Mouse (Mus musculus): ENCODE data around the gene Vapb.

Gene Vapb

DNA sequence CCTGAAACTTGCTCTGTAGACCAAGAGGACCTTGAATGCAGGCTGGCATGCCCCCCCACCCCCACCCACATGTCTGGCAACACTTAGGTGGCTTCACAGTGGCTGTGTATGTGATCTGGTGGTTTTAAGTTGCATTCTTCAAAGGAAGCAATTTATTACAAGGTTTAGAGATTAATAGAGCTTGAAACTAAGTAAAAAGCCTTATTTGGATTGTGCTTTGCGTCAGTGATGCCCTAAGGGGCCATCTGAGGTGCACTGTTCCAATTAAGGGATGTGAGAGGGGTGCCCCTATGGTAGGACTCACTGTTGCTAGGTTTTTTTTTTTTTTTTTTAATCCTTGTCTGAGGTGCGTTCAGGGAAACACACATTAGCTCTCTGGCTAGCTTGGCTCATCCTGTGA lies 2.9 kb upstream of the Vapb start:
- DNase-seq (ENCODE audit: low spot score) = no peak

DNA sequence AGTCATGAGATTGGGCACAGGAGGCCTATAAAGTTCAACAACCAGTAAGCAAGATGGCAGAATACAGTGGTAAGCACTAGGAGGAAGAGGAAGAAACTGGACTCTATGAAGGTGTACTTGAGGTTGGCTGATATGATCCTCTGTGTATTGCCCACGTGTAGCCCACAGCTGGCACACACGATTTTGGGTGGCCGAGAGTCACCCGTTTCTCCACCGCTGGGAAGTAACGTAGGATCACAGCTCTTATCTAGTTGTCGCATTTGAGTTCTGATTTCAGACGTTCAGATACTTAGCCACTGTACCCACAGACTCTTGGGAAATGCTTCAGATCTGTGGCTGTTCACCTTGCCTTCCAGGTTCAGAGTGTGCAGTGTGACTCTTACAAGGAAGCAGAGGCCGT lies 921 bp downstream of the Vapb start:
- no peak for DNase-seq (ENCODE audit: low spot score)

DNA sequence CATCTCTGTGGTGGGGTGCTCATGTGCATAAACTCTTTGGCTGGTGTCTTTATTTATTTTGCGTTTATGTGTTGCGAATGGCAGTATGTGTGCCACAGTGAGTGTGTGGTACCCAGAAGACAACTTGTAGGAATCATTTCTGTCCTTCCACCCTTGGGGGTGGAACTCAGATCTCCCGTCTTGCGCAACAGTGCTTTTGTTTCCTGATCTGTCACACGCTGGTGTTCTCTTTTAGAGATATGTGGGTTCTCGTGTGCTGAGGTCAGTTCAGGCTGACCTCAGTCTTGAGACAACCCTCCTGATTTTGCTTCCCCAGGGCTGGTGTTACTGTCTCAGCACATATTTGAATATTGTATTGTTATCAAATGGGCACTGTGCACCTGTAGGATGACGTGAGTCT lies 1.8 kb downstream of the Vapb start:
- no peak for DNase-seq (ENCODE audit: low spot score)

DNA sequence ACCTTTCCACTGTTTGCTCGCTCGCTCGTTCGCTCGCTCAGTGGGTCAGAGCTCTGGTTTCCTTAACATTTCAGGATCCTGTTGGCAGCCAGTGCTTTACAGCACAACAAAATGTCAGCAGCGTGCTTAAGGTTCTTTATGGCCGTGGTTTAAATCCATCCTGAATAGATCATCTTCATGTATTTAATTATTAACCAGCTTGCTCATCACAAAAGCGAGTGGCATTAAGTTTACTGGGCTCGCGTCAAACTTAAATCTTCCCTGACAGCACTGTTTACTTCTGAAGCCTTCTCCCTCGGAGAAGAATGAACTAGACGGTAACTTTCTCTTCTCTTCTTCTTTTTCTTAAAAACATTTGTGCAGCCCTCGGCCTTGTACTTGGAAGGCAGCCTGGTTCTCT lies 4.8 kb downstream of the Vapb start:
- no peak for DNase-seq (ENCODE audit: low spot score)

DNA sequence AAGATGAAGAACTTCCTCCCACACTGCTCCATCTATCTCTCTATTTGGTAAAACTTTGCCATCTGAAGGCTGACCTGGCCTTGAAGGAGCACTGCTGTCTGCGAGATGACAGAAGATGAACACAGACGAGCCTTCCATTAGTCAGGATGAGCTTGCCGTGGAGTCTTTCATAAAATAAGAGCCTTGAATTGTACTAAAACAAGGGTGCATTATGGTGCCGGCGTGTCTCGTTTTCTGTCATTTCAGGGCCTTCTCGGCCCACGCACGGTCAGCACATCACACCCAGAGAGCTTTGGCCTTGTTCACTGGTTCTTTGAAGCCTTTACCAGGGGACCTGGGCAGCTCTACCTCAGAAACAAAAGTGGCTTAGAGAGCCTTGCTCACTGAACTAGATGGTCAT lies 5.4 kb downstream of the Vapb start:
- no peak for DNase-seq (ENCODE audit: low spot score)

- DNase-seq (ENCODE audit: low spot score) = no peak
Measured at GRCm38 (mm10) chr2:173744070-173744815, 6.9 kb downstream of the Vapb start.

DNA sequence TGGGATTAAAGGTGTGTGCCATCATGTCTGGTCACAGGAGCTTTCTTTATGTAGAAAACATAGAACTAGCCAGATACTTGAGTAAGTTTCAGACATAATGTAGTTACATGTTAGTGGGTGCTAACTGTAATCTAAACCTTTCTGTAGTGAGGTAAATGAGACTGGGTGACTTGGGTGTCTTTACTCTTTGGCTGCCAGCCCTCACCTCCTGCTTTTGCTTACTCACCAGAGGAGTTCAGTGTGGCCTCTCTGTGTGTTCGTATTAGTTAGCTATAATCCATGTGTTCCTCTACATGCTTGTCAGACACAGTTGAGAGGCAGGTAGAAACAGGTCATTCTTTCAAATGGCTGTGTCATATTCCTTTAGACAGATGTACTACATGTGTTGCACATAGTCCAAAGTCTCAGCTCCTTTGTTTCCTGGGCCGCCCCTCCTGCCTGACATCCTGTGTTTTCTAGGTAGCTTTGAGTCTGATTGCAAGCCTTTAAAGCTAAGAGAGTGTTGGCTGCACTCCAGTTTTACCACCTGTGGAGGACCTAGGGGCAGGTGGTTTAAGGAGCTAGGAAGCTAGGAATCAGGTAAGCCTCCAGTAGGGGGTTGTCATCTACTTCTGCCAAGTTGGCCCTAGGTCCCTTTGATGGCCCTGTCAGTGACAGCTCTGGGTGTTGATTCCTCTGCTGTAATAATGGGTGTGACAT lies 11.8 kb downstream of the Vapb start:
- no peak for DNase-seq (ENCODE audit: low spot score)

DNA sequence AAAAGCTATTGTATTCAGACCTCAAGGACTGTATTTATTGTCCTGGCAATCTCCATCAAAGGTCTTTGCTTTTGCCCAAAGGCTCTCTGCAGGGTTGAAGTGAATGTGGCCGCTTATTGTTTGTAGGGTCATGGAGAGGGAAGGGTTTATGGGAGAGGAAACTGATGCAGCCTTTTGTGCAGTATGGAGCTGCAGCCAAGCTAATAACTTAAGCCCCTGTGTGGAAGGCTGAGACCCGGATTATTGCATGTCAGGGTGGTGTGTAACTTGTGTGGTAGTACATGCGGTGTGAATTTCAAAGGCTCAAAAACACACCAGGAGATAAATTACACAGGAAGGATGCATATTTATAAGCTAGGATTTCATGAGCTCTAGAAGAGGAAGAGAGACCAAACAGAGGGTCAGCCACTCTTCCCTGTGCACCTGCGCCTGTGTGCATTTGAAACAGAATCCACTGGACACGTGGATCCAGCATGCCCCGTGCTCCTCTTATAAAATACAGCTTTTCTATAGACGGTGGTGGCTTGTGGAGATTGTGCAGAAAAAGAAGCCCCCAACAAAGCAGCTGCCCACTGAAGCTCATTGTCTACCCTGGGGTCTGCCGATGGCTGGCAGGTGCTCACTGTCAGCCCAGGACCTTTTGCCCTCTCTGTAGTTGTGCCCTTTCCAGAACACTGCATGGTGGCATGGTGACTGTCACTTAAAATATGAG lies 18.3 kb downstream of the Vapb start:
- no peak for DNase-seq (ENCODE audit: low spot score)

GRCm38 (mm10) chr2:173757624-173758155 lies 20.4 kb downstream of the Vapb start:
- no peak for DNase-seq (ENCODE audit: low spot score)

DNA sequence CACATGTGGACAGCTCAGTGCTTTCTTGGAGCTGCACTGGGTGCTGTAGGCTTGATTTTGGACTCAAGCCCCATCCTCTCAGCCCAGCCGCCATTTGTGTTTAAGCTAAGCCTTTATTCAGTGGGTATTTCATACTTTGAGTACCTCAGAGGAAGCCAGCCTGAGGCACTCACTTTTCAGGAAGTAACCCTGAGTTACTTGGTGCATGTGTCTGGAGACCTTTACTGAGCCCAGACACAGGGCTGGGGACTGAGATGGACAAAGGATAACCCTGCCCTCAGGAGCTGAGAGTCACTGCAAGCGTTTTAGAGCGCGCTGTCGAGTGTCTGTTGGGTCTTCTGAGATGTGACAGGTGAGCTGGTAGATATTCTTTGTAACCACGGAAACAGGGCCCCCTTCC lies 23.3 kb downstream of the Vapb start:
- no peak for DNase-seq (ENCODE audit: low spot score)

GRCm38 (mm10) chr2:173764629-173765028 lies 27.3 kb downstream of the Vapb start:
- DNase-seq (ENCODE audit: low spot score) = no peak

- no peak for DNase-seq (ENCODE audit: low spot score)
Measured at GRCm38 (mm10) chr2:173767959-173768595, 30.8 kb downstream of the Vapb start.

DNA sequence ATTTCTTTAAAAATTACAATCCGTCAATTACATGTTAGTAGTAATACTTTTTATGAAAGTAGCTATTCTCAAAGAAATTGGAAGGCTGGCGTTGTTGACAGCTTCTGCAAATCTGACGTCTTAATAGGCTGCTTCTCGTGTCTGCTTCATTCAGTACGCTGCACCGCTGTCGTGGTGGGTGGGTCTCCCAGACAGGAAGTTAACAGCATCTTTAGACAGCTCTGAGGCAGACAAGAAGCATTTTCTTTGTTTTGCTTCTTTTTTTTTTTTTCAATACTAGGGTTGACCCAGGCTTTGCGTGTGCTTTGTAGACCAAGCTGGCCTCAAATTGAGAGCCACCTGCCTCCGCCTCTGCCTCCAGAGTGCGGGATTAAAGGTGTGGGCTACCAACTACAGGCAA lies 31.9 kb downstream of the Vapb start:
- no peak for DNase-seq (ENCODE audit: low spot score)

- DNase-seq (ENCODE audit: low spot score) = no peak
Measured at GRCm38 (mm10) chr2:173770620-173771019, 33.3 kb downstream of the Vapb start.

GRCm38 (mm10) chr2:173771706-173772105 lies 34.4 kb downstream of the Vapb start:
- DNase-seq (ENCODE audit: low spot score) = no peak

DNA sequence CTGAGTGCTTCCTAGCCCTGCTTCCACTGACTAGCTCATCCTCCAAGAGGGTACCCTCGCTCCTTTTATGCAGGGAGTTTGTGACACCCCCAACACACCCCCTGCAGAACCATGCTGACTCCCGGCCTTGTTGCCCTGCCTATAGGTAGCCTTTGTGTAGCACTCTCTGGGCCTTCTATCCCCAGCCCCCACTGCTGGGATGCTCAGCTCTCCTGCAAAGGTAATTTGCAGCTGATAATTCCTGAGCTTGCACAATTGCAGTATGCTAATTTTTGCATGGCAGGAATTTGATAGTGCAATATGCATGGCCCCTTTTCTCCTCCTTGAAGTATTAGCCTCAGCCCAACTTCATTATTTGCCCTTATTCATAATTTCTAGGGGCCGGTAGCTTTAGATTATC lies 38.2 kb downstream of the Vapb start:
- DNase-seq (ENCODE audit: low spot score) = no peak

- DNase-seq (ENCODE audit: low spot score) = no peak
Measured at GRCm38 (mm10) chr2:173776108-173776507, 38.8 kb downstream of the Vapb start.

- no peak for DNase-seq (ENCODE audit: low spot score)
Measured at GRCm38 (mm10) chr2:173780931-173781330, 43.6 kb downstream of the Vapb start.

DNA sequence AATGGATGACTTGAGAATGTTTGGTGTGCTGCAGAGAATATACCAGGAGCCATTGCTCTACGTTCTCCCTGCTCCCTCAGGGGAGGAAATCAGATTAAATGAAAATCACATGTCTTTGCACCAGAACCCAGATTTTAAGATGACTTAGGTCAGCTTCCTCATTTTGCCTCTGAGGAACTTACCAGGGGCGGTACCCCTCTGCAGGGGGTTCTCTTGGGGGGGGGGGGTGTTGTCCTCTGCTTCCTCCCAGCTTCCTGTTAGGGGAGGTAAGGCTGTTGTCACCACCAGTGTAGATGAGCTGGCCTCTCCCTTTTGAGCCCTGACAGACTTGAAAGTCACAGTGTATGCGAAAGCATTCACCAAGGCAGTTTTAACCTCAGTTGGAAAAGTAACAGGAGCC lies 47.1 kb downstream of the Vapb start:
- no peak for DNase-seq (ENCODE audit: low spot score)

DNA sequence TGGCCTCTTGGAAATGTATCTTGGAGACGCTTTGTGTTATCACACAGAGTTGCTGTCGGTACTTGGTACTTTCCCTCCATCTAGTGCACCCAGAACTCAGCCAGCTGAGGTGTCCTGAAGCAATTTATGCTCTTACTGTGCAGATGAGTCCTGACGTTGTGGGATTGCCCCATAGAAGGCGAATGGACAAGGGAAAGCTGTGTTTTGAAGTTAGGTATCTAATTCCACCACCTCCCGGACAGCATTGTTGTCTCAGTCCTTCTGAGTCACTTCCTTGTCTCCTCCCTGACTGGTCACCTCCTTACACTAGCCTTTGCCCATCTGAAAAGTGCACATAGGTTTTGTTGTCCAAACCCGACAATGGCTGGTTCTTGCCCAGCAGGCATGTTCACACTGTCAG lies 47.6 kb downstream of the Vapb start:
- DNase-seq (ENCODE audit: low spot score) = no peak

DNA sequence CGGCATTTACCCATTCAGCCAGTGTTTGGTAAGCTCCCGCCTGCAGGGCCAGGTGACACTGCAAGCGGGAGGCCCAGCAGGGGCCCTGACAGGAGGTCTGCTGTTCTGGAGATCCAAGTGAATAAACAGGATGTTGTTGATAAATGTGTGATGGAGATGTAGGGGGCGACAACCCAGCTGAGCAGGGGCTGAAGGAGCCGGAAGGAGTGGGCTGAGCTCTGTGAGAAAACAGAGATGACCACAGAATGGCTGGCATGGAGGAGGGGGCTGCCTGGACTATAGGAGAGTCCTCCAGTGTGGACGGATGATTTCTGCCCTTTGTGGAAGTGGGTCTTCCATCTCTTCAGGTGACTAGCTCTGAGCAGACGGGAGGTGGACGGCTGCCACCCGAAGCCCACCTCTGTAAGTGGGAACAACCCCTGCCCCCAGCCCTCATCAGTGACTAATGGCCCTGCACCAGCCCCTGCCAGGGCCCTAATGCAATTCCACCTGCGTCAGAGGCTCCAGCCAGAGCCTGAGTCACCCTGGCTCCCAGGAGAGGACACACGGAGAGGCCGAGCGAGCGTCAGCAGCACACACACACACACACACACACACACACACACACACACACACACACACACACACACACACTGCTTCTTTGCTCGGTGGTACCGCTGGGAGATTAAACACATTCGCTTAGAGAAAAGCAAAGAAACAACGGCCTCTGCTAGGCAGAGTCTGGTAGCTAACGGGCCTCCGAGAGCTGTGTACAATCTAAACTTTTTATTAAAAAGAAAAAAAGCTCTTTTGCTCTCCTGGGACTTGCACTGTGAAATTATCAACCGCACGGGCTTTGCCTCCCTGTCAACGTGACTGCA lies 52.9 kb downstream of the Vapb start:
- DNase-seq (ENCODE audit: low spot score) = peak; percentile 28

Data from ovary, postnatal 36 days (tissue).